Mouse (Mus musculus) urinary bladder, adult 18-20 months (tissue): ENCODE results near the gene Chp1.
"Not testable (repeated sequence)": the region's sequence is repeated elsewhere in the genome, so short reads cannot be mapped to it uniquely, and the experiment has no call there.

Experiments
- DNase-seq, 2 experiments: peaks; one replicate each; pipeline ENCODE4 v3.0.0; 2022; ENCODE audit warnings: low spot score in 2 of 2, mixed read lengths in 2 of 2

Chp1 gene

DNA sequence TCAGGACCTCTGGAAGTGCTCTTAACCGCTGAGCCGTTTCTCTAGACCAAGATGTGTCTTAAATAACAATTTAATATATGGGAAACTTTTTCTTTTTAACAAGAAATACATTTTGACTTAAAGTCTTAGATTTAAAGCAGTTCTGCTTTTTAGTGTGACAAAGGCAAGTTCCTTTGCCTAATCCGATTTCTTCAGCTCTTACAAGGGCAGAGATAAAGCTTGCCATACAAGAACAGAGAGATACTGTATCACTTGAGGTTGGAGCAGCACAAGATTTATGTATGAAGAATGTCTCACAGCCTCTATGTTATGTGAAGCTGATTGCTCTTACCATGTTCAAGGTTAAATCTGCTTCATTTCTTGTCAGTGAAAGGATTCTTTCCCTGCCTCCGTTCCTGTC, 17.8 kb downstream of the Chp1 start:
- no peak for DNase-seq

GRCm38 (mm10) chr2:119566182-119566855, 18.8 kb downstream of the Chp1 start:
- no peak for DNase-seq

DNA sequence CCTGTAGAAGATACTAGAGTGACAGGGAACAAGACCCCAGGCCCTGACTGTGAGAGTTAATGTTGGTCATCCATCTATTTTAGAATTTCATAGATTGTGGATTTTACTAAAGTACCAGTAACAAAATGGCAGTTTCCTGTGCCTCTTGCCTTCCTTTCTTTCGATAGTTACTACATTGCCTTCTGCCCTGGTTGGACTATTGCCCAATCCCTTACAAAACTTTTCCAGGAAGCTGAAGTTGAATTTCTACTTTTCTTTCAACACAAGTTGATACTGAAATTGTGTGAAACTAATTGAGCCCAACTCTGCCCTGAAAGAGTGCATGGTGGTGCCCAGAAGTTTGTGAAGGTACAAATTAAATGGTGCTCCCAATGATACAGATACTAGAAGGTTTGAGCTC, 25.0 kb downstream of the Chp1 start:
- DNase-seq, result no peak

GRCm38 (mm10) chr2:119581571-119581970, 34.1 kb downstream of the Chp1 start:
- DNase-seq, result no peak

DNA sequence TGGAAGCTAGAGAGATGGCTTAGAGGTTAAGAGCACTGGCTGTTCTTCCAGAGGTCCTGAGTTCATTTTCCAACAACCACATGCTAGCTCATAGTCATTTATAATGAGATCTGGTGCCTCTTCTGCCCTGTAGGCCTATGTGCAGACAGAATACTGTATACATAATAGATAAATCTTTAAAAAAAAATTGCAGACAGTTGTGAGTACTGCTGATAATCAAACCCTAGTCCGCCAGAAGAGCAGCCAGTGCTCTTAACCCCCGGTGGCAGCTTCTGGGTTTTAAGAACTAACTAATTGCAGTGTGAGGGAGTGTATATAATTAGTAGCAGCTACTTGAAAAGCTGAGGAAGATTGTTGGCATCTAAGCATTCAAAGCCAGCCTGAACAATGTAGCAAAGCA, 35.9 kb downstream of the Chp1 start:
- no peak for DNase-seq

- DNase-seq, result no peak
These were observed 36.8 kb downstream of the Chp1 start for GRCm38 (mm10) chr2:119584282-119584681.

- peak; percentile 22 to 54 for DNase-seq
These were observed 39.9 kb downstream of the Chp1 start for GRCm38 (mm10) chr2:119587383-119587782.

DNA sequence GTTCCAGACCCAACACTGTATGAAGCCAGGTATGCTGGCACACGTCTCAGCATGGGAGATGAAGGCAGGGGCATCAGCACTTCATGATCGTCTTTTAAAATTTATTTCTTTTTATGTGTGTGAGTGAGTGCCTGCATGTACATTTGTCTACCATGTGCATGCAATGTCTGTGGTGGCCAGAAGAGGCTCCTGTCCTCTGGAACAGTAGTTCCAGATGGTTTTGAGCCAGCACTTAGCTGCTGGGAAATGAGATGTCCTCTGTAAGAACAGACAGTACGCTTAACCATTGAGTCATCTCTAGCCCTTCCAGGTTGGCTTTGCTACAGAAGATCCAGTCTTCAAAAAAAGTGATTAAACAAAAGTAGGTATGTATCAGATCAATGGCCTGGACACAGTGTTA, 43.8 kb downstream of the Chp1 start:
- DNase-seq, result no peak

DNA sequence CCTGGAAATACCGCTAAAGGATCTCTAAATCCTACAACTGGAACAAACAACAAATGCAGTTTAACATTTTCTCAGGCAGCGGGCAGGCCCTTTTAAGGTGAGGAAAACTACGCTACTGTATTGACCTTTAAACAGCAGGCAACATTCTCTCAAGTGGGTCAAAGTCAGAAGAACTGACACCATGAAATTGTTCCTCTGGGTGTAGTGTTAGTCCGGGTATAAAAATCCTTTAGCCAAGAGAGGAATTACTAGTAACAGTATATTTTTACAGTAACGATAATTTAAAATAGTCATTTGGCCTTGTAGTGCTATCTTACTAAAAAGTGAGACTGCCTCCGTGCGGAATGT, 46.2 kb downstream of the Chp1 start:
- DNase-seq, result no peak

DNA sequence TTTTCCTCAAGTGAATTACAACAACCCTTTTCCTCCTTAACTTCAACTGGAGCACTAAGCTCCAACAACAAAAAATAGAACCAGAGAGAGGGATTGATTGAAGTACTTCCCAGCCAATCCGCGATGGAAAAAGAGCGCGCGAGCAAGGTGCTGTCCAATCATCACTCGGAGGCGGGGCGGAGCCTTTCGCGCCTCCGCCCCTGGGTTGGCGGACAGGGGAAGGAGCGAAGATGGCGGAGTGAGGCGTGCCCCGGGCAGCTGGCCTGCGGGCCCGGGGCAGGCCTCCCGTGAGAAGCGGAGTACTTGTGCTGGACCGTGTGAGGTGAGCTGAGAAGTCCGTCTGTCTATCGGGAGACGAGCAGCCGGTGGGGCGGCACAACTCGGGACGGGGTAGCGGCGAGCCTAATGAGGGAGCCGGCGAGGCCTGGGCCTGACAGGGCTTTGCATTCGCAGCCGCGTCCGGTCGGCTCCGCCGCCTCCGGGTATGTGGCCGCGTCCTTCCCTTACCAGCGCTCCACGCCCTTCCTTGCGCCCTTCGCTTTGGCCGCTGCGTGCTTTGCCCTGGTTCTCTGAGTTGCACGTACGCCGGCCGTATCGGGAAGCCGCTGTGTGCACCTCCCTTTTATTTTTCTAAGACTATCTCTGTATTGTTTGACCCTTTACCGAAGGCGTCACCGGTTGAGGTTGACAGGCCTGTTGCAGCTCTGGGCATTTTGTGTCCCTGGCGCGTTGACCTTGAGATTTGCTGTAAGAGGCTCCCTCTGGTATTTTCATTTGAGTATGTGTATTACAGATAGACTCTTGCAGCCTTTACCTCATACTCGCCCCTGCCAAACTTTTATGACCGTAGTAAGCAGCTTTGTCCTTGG, 46.9 kb downstream of the Chp1 start:
- peak; percentile 85 to 95 for DNase-seq

- DNase-seq, result no peak
These were observed 47.8 kb downstream of the Chp1 start for GRCm38 (mm10) chr2:119595308-119595707.

DNA sequence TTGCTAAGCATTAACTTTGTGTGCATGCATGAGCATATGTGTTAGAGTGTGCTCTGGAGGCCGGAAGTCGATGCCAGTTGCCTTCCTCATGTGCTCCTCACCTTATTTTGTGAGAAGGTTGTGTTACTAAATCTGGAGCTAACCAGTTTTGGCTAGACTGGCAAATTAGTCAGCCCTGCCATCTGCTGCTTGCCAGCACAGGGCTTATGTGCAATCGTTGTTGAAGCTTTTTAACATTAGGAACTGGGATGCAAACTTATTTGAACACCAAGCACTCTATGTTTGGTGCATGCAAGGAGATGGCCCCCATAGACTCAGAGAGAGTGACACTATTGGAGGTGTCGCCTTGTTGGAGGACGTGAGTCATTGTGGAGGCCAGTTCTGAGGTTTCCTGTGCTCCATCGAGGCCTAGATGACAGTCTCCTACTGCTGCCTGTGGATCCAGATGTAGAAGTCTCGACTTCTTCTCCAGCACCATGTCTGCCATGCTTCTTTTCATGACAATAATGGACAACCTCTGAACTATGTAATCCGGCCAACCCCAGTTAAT, 49.4 kb downstream of the Chp1 start:
- DNase-seq, result no peak

GRCm38 (mm10) chr2:119601027-119601426, 53.5 kb downstream of the Chp1 start:
- no peak for DNase-seq

- DNase-seq, result not testable (repeated sequence)
These were observed 54.1 kb downstream of the Chp1 start for GRCm38 (mm10) chr2:119601575-119601974.

DNA sequence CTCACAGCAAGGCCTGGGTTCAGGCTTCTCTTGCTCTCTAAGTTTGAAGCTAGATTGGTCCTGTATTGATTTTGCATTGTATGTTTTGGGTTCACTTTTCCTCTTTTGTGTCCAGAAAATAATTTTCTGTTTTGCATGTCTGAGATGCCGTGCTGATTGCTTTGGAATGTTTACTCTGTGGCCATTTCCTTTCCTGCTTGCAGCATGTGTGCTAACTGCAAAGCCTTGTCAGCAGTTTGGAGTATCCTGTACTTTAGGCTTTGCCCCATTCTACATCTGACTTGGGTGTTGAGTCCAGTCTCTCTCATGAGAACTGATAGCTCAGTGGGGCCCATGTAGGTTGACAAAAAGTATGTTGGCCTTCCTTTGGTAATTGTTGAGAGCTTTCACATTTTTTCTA, 55.0 kb downstream of the Chp1 start:
- DNase-seq, result no peak

DNA sequence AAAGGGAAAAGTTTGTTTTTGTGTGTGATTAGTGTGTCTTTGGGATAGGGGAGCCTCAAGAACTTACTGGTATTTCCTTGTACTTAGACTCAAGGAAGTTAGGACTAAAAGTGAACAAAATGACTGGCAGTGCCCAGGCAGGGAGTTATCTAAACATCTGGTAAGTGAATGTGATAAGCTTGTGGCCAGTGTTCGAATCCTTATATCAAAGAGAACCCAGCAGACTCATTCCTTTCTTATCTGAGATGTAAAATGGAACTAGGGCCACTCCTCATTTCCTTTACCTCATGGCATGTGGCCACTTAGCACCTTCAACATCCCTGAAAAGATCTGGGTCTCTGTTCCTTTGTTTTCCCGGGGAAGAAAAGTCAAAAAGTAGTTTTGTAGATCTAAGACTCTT, 56.4 kb downstream of the Chp1 start:
- DNase-seq, result no peak

GRCm38 (mm10) chr2:119605361-119605973, 58.0 kb downstream of the Chp1 start:
- no peak for DNase-seq

GRCm38 (mm10) chr2:119607023-119607422, 59.5 kb downstream of the Chp1 start:
- DNase-seq, result no peak

DNA sequence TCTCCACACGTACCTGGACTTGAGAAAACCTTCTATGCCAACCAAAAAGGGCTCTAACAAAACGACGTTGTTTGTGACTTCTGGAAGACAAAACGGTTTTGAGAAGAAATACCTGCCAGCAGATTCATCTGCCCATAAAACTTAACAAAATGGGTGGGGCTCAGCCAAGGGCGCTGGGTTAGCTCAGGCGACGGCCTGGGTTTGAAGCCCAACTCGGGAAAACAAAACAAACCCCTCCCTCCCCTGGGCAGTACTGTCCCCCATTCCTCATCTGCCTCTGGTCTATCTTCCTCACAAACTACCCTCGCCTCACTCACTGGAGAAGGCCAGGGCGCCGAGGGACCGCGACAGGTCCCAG, 70.3 kb downstream of the Chp1 start:
- no peak for DNase-seq

DNA sequence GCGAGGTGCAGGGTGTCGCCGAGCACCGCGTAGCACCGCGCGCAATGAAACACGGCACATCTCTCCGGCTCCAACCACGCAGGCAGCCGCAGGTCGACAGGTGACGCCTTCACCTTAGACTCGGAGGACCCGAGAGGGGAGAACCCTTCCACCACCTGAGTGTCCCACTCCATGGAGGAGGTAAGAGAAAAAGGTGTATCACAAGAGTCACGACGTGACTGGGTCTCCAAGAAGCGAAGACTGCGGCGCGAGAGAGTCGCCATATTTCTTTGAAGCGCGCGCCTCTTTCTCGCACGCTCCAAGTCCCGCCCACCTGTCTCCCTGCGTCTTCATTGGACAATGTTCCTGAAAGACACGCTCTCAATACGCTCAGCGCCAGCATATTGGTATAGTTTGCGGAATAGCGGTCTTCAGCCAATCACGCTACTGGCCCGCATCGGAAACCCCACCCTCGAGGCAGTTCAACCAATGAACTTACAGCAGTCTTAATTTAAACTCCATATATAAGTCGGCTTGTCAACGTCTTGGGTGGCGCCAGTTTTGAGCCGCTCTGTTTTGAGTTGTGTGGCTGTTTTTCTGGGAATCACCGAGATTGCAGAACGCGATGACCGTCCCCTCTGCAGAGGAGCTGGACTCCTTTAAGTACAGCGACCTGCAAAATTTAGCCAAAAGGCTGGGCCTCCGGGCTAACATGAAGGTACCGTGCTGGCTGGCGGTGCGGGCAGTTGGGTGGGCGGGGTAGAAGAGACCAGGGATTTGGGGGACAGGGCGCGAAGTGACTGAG, 70.9 kb downstream of the Chp1 start, which contains the start of the genes Nusap1 and Oip5:
Gene Nusap1 (plus strand): TSS at position 100 of the 784 bp plus-strand sequence.
Gene Oip5 (minus strand): TSS at position 271 of the 784 bp plus-strand sequence.
- peak; percentile 79 to 87 for DNase-seq

DNA sequence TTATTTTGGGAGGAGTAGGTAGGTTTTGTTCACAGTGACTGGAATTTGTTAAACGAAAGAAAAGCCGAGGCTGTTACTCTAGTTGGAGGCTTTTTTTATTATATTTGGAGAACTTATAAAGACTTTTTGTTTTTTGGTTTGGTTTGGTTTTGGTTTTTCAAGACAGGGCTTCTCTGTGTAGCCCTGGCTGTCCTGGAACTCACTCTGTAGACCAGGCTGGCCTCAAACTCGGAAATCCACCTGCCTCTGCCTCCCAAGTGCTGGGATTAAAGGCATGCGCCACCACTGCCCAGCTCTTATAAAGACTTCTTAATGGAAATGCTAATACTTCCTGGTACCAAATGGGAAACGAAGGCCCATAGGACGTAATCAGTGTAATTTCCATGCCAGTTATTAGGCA, 71.5 kb downstream of the Chp1 start:
- DNase-seq, result not testable (repeated sequence)

GRCm38 (mm10) chr2:119621302-119621701, 73.8 kb downstream of the Chp1 start:
- no peak for DNase-seq
